Mouse (Mus musculus): ENCODE data around the gene Slc3a1. TPM values are rescaled to one million over a fixed set of nuclear protein-coding genes. Genes with fewer than 3 reads are reported as not detected.

The Slc3a1 gene
- under 1 TPM in 1 of 4 experiments, not detected in 3; 0.23 TPM for total RNA-seq (2022)

DNA sequence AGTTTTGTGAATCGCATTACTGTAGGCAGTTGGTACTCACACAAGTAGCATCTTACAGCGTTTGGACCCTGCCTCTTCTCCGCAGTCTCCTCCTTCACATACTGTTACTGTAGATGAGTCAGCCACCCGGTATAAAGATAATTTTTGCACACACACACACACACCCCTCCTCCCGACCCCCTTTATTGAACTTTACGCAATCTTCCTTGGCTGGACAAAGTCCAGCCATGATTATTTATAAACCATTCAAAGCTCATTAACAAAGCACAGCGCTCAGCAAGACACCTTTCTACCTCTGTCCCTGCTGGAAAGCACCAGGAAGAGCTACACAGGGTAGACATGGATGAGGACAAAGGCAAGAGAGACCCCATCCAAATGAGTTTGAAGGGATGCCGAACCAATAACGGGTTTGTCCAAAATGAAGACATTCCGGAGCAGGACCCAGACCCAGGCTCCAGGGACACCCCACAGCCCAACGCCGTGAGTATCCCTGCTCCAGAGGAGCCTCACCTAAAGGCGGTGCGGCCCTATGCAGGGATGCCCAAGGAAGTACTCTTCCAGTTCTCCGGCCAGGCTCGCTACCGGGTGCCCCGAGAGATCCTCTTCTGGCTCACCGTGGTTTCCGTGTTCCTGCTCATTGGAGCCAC is at the start of gene Slc3a1:
Gene Slc3a1, plus strand, starts transcription at position 284 of the 647 bp plus-strand sequence.
- no peak for DNase-seq (ENCODE audit: low spot score in 2 of 2)

DNA sequence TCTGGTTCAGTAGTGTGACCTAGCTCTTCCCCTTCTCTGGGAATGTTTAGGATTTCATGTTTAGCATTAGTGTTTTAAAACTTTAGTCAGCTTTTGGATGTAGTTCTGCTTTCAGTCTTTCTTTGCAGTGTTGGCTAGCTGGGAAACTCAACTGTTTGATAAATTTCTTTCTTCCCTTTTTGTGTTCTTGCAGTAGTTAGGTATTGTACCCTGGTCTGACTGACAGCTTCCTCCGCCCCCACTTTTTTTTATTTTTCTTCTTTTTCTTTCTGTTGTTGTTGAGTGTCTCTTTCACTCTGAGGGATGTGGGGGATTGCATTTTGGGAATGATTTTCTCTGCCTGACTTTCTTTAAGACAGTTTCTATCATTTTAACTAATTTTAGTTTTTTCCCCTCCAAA is 46.5 kb upstream of the Slc3a1 start:
- no peak for DNase-seq (ENCODE audit: low spot score in 2 of 2)

DNA sequence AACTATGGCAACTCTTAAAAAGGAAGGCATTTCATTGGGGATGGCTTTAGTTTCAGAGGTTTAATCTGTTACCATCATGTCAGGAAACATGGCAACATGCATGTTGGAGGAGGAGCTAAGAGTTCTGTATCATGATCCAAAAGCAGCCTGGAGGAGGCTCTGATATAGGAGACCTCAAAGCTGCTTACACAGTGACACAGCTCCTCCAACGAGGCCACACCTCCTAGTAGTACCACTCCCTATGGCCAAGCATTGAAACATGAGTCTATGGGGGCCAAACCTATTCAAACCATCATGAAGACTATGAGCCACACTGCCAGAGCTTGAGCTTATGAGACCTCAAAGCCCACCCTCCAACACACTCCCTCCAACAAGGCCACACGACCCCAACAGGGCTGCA is 45.4 kb upstream of the Slc3a1 start:
- no peak for DNase-seq (ENCODE audit: low spot score in 2 of 2)

DNA sequence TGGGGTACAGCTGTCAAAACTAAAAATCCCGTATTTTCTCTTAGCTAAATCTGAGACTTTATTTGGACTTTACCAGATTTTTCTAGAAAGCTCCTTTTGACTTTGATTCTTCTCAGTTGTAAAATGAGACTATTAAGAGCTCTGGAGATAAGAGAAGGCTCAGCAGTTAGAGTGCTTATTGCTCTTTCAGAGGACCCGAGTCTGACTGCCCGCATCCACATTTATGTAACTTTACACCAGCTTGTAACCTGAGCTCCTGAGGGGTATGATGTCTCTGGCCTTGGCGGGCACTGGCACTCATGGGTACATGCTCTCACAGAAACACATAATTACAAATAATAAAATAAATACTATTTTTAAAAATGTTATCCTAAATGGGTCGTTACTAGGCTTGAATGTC is 41.8 kb upstream of the Slc3a1 start:
- no peak for DNase-seq (ENCODE audit: low spot score in 2 of 2)

DNA sequence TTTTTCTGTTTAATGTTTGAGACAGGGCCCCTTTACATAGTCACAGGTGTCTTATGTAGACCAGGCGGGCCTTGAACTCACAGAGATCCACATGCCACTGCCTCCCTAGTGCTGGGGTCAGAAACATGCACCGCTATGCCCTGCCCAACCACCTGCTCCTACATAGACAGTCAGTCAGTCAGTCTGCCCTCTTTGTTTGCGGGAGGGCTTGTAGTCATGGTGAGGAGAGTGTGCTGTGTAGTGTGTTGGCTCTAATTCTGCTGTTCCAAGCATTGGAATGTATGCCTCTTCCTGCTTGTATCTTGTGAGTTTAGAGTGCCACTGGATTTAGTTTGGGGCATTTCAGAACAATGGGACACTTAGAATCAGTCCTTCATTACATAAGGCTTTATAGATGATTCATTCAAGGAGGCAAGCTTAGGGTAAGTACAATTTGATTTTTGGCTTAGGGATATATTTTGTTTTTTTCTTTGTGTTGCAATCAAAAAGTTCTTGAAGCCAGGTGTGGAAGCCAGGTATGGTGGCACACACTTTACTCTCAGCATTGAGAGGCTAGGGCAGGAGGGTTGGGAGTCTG is 40.3 kb upstream of the Slc3a1 start:
- no peak for DNase-seq (ENCODE audit: low spot score in 2 of 2)

DNA sequence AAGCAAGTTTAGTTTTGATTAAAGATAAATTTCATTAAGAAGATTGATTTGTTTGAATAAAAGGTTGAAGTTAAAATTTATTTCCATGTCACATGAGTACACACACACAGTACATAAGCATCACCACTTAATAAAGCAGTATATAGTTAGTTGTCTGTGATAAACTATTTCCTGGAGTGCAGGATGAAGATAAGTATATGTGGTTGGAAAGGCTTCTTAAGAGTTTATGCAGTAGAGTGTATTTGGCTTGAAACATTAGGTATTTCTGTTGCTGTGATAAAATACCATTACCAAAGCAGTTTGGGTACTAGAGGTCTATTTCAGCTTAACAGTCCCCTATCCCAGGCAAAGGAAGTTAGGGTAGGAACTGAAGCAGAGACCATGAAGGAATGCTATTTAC is 39.7 kb upstream of the Slc3a1 start:
- no peak for DNase-seq (ENCODE audit: low spot score in 2 of 2)

DNA sequence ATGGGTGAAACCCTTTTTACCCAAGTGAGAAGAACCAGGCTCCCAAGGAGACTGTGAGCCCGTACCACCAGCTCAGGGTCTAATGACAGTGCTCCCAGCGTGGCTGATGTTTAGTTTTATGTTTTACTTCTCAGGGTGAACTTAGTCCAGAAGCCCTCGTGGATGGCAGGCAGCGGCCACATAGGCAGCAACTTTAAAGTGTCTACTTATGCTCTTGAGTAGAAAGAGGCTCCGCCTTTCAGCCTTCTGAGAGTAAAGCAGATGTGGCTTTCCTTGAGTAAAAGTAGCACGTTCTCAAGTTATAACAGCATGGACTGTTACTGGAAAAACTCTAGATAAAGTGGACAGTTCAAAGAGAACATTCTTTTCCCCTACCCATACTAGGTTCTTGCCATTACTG is 32.3 kb upstream of the Slc3a1 start:
- DNase-seq (ENCODE audit: low spot score in 2 of 2): no peak

DNA sequence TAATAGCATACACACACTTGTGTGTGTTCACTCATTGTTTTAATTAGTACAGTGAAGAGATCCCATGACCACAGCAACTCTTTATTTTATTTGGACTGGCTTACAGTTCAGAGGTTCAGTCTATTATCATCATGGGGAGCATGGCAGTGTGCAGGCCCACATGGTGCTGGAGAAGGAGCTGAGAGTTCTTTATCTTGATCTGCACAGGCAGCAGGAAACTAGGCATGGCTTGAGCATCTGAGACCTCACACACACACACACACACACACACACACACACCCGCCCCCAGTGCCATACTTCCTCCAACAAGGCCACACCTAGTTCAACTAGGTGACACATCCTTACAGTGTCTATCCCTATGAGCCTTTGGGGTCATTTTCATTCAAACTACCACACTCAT is 30.5 kb upstream of the Slc3a1 start:
- no peak for DNase-seq (ENCODE audit: low spot score in 2 of 2)

DNA sequence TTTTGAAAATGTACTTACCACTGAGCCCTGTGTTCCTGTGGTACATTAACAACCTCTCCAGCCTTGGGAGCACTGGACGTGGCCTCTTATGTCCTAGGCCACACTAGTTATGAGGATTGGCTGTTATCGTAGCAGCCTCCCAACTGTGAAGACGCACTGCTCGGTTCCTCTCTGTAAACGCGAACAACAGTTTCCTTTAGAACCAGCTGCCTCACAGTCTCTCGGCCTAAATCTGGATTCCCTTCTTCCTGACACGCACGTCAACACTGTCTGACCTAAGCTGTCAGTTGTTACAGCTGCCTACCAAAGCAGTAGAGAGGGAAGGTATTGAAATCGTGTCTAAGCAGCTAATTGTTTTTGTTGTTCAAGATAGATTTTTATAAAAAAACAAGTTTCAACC is 28.5 kb upstream of the Slc3a1 start:
- no peak for DNase-seq (ENCODE audit: low spot score in 2 of 2)

DNA sequence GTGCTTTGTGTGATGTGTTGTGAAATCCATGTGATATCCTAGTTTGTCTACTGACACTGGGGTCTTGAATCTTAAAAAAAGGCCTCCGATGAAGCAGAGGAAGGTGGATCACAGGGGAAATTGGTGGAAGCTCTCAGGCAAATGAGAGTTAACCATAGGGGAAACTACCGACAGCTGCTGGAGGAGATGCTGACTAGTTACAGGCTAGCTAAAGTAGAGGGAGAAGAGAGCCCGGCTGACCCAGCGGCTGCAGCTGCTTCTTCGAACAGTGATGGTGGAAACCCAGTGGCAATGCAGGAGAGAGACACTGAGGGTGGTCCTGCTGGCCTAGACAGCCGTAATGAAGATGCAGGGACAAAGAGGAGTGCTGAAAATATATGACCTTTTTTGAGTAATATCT is 14.7 kb upstream of the Slc3a1 start:
- no peak for DNase-seq (ENCODE audit: low spot score in 2 of 2)

DNA sequence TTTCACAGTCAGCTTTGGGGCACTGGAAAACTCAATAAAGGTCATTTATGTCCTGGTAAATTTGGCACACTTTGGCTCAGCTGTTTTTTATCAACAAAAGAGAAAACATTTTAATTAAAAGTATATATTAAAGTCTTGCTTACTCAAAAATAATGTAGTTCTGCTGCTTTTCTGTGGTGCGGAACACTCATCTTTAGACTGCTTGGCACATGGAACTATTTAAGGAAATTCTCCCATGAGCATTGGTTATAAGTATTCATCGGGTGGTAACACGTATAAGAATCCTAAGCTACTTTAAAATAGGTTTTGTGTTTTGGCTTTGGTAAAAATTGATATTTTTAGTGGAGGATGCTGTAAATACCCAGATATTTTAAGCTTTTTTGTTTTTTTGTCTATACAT is 13.5 kb upstream of the Slc3a1 start:
- DNase-seq (ENCODE audit: low spot score in 2 of 2): no peak

DNA sequence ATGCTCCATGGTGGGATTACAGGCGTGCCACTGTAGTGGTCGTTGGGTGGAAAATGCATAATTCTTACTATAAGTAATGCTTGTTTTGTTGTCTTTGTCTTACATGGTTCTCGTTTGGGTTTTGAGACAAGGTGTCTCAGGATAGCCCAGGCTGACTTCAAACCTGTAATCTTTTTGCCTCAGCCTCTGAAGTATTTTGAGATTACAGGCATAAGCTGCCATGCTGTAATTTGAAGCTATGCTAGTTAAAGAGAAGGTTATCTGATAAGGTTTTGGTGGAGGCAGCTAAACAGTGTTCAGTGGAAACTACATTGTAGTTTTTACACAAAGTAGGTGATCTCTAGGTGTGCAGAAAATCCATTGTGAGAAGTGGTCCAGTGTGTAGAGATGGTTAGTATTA is 9.8 kb upstream of the Slc3a1 start:
- no peak for DNase-seq (ENCODE audit: low spot score in 2 of 2)

DNA sequence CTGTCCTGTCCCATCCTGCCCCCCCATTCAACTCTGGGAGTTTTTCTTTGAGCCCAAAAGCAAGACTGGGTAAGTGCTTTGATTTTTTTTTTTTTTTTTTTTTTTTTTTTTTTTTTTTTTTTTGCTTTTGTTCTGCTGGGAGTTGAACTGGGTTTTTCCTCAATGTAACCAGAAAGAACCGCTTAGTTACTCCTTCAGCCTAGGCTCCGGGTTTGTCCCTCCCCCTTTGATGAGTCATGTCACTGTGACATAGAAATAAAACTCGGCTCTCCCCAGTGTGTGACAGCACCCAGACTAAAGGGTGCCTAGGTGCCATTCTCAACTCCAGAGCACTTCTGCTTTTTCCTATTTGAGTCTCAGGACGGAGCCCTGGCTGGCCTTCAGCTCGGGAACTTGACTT is 9.4 kb upstream of the Slc3a1 start:
- DNase-seq (ENCODE audit: low spot score in 2 of 2): no peak

DNA sequence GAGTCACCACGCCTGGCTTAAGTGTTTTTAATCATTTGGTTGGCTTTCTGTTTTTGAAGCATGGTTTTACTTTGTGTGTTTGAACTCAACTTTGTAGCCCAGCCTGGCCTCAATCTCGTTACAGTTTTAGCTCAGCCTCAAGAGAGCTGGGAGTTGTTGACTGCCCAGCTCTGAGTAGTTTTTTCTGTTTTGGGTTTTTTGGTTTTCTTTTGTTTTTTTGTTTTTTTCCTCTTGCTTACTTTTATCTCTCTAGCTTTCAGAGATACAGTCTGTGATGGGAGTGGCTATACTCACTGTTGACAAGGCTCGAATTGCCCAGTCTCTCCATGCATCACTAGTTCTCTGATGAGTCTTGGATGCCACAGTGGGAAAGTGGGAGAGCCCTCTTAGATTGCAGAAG is 7.8 kb upstream of the Slc3a1 start:
- DNase-seq (ENCODE audit: low spot score in 2 of 2): no peak

DNA sequence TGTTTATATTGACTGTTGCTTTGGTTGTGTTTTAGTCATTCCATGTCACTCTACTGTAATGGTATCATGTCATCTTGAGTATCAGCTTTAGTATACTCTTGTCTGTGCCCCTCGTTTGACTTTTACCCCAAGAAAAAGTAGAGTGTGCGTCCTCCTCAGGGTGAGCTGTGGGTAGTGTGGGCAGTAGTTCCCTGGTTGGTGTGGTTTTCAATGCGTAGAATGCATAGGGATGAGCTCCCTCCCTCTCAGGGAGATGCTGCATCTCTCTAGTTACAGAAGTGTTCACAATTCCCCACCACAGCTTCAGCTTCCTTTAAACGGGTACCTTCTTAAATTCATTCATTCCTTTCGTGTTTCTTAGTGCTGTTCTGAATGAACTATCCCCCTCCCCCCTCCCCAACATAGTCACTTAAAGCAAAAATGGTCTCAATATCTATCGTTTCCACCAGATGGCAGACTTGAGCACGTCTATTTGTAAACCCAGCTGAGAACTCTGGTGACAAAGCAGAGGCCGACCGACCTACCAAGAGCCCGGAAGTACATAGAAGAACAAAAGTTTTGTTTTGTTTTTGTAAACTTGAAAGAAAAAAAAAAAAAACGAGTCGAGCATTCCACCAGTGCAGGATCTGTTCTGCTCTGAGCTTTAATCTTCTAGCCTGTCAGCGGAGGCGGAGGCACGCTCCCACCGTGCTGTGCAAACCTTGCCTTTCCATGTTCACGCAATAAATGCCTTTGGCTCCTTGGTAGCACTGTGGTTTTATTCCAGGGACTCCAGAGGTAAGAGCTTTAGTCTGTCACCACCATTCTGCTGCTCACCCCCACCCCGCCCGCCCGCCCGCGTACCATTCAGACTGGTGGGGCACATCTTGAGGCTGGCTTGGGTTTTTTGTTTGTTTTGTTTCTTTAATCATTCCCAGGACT is 4.7 kb upstream of the Slc3a1 start:
- no peak for DNase-seq (ENCODE audit: low spot score in 2 of 2)

DNA sequence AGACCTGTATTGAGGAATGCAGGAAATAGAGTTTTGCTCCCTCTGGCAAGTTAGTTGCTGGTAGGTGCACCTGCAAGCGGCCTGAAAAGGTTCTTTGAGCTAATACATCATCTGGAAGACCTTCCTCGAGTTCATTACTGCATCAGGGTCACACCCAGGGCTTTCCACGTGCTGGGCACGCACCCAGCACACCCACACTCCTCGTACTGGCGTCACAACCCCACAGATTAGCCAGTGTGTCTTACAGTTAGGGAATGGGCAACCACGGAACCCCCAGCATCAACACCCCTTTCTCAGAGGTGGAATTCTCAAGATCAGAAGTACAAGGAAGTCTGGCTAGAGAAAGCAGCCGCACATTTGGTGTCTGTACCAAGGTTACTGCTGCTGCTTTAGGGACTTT is 3.9 kb upstream of the Slc3a1 start:
- no peak for DNase-seq (ENCODE audit: low spot score in 2 of 2)

DNA sequence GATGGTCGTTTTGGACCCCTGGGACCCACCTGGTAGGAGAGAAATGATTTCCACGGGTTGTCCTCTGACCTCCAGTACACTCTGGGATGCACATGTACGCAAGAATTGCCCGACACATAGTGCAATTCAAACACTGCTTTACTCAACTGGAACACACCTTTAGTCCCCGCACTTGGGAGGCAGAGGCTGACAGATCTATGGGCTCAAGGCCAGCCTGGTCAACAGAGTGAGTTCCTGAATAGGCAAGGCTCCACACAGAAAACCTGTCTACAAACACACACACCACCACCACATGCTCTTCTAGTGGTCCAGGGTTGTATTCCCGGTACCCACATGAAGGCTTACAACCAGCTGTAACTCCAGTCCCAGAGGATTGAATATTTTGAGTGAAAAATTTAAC is 3.0 kb upstream of the Slc3a1 start:
- no peak for DNase-seq (ENCODE audit: low spot score in 2 of 2)

DNA sequence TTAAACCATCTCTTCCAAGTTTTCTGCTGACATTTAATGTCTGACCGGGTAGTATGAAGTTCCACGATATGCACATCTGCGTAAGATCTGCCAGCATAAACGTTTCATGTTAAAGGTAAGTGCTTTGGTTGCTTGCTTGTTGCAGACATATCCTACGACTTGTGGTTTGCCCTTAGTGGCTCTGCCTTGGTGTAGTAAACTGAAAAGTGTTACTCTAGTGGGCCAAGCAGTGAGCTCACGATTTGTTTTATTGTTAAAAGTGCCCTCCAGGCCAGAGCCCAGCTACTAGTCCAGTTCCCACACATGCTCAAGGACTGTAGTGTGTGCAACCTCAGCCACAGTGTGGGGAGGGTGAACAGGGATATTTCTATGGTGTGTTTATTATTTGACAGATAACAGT is 1.7 kb upstream of the Slc3a1 start:
- DNase-seq (ENCODE audit: low spot score in 2 of 2): no peak

DNA sequence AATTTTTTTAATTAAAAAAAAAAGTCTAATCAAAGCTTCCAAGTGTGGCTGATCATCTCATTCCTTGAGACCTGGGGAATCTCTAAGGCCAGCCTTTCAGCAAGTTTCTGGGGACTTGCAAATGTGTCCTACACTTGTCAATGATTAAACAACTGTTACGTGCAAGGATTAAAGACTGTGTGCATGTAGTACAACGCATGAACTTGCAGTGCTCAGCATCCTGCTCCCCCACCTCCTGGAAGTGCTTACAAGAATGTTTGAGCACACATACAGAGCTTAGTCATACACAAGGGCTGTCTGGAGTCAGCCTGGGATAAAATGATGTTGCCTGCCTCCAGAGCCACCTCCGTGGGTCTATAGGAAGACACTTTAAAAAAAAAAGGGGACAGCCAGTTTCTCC is 929 bp upstream of the Slc3a1 start:
- no peak for DNase-seq (ENCODE audit: low spot score in 2 of 2)

DNA sequence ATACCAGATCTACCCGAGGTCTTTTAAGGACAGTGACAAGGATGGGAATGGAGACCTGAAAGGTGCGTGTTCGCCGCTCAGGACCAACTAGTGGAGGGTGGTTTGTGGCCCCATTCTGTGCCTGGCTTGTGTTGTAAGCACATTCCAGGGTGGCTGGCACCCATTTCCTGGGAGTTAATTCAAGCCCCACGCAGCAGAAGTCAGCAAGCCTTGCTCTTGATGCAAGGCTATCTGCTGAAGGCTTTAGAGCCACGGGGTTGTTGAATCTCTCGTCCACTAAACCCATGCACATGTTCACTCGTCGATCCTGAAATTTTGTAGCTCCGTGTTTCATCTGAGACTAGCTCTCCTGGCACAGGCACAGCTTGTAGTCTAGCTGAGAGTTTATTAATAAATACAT is 621 bp downstream of the Slc3a1 start:
- no peak for DNase-seq (ENCODE audit: low spot score in 2 of 2)

DNA sequence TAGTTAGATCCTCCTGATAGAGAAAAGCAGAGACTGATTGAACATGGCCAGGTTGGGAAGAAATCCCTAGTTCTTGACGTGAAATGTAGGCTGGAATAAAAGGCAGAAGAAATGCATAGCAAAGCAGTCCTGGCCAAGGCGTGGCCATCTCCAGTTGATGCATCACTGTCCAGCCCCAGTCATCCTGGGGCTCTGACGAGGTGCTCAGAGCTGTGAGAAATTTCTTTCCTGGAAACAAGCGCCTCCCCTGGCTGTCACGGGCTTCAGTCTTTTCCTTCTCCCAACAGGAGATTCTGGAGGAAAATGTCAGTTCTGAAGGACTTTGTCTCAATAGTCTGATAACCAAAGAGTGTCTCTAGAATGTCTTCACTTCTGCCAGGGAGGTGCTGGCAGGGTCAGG is 2.5 kb downstream of the Slc3a1 start:
- no peak for DNase-seq (ENCODE audit: low spot score in 2 of 2)

DNA sequence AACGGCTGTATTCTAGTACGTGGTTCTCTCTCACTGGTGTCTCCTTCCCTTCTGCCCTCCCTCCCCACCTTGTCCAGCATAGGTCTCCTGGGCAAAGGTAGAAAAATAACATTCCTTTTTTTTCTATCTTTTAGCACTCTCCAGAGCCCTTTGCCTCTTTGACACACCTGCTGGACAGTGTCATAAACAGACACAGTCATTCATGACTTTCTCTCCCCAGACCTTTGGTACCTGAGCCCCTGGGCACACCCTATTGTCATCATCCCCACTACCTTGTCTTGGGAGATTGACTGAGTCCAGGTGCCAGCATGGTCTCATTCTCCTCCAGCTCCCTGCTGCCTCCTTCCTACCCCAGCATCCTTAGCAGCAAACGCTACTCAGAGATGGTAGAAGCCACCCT is 4.9 kb downstream of the Slc3a1 start:
- no peak for DNase-seq (ENCODE audit: low spot score in 2 of 2)

DNA sequence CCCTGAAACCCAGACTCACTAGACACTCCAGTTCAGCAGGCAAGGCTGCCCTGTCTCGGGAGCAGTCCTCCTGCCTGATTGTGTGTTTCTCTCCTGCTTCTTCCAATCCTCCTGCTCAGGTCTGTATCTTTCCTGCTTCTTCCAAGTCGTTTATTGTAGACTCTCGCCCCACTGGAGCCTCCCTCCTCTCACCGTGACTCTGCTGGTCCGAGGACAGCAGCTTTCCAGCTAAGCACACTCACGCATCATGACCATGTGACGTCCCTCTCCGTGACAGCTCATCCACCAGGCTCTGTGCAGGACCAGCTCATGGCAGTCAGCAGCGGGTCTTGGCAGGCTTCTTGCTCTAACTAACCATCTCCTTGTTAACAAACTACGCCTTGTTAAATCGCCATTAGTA is 5.9 kb downstream of the Slc3a1 start:
- peak in 1 of 2 experiments; percentile 36 for DNase-seq (ENCODE audit: low spot score in 2 of 2)

Measured in left cerebral cortex, adult 8-10 months (tissue).